Comparison of ENCODE assay signal across 12 mouse cellular contexts in genomic region chr8:113837570-113837915, GRCm38 (mm10). TPM values are rescaled to one million over a fixed set of nuclear protein-coding genes. Genes with fewer than 3 reads are reported as not detected.
"Had no signal": no experiment of that assay in that cellular context is flagged by ENCODE, and none has a peak within 500 bp of the region (broad histone marks: within the 10 kb centered on the region; RNA-seq: fewer than 3 reads in every experiment).

No protein-coding gene starts in this region.

- H3K4me3 ChIP-seq: hindbrain, embryonic 12.5 days; liver, embryonic 15.5 days; megakaryocyte, embryonic 14.5 days; midbrain, embryonic 12.5 days had no signal

- DNase-seq: kidney, adult 8-10 months; lung, adult 2 months; right cerebral cortex, postnatal 14 days; thymus, adult 2 months; thymus, postnatal 25 days had no signal

- H3K27me3 ChIP-seq: hindbrain, embryonic 12.5 days; liver, embryonic 15.5 days; megakaryocyte, embryonic 14.5 days; midbrain, embryonic 12.5 days had no signal

- H3K4me1 ChIP-seq: liver, embryonic 15.5 days; megakaryocyte, embryonic 14.5 days had no signal

- H3K36me3 ChIP-seq: hindbrain, embryonic 12.5 days; liver, embryonic 15.5 days; midbrain, embryonic 12.5 days had no signal

- H3K27ac ChIP-seq: hindbrain, embryonic 12.5 days; liver, embryonic 15.5 days; macrophage; midbrain, embryonic 12.5 days had no signal

- H3K9me3 ChIP-seq: hindbrain, embryonic 12.5 days; liver, embryonic 15.5 days; midbrain, embryonic 12.5 days had no signal

- H3K4me2 ChIP-seq: hindbrain, embryonic 12.5 days; liver, embryonic 11.5 days; liver, embryonic 15.5 days; midbrain, embryonic 12.5 days had no signal

- H3K9ac ChIP-seq: hindbrain, embryonic 12.5 days; liver, embryonic 15.5 days; midbrain, embryonic 12.5 days had no signal

RNA-seq across cellular contexts. Expression of gene Adamts18, which starts 11.0 kb away (rescaled TPM):
- polyA plus RNA-seq: lung, adult 2 months; macrophage; spleen, adult 2 months had no signal
